ENCODE assay signal across 22 mouse cellular contexts in genomic region chr15:9870126-9870525, GRCm38 (mm10).
DNase-seq lines count a peak whose midpoint lies in the region; ATAC-seq lines count a peak whose summit lies in the region.
"Had no signal": no experiment of that assay in that cellular context is flagged by ENCODE, and none has a peak within 500 bp of the region (broad histone marks: within the 10 kb centered on the region; RNA-seq: fewer than 3 reads in every experiment).

No protein-coding gene starts in this region.

- ATAC-seq in frontal cortex, adult (ENCODE audit: low TSS enrichment) = peak; percentile 84
- ATAC-seq in hematopoietic stem cell, adult 5-6 weeks (replicated peaks in 1 of 2; ENCODE audit: insufficient read depth in 1 of 2, low FRiP score in 2 of 2, low TSS enrichment in 1 of 2, low read depth in 1 of 2, poor library complexity in 2 of 2, severe bottlenecking in 2 of 2) = peak; percentile 32 to 39; a peak in 2 of 4 replicates
- ATAC-seq in monocyte, adult 5-6 weeks (replicated peaks; ENCODE audit: insufficient number of reproducible peaks, low FRiP score, low TSS enrichment, poor library complexity, severe bottlenecking) = peak; percentile 35; the same call in 1 of the 2 replicates
- ATAC-seq: forebrain, embryonic 15.5 days; liver, postnatal 0 days; lung, postnatal 0 days; midbrain, embryonic 15.5 days had no signal

- DNase-seq in frontal cortex, postnatal 14 days (ENCODE audit: low spot score in 2 of 2) = no peak
- DNase-seq in ovary, adult 18-20 months (ENCODE audit: low spot score) = no peak
- DNase-seq in gastrocnemius, postnatal 14 days = no peak
- DNase-seq in left cerebral cortex, postnatal 10 days (ENCODE audit: extremely low spot score in 1 of 2, low spot score in 2 of 2) = no peak
- DNase-seq in heart, postnatal 4 days = no peak
- DNase-seq: adrenal gland, adult 2 months; adrenal gland, postnatal 36 days; cerebellum, adult 8-10 months; cerebellum, postnatal 25 days; heart, adult 11 months; kidney, adult 11 months; kidney, postnatal 14 days; layer of hippocampus, adult 9-11 months; liver, postnatal 0 days; lung, postnatal 4 days; thymus, postnatal 36 days had no signal

- intact Hi-C loops in gastrocnemius, postnatal 14 days (cut with DNase I; ENCODE audit: low total_unique reads) = no loop called here
- intact Hi-C loops in left cerebral cortex, postnatal 10 days (cut with DNase I) = no loop called here
